Comparison of ENCODE assay signal across 9 mouse cellular contexts in the genomic region with DNA sequence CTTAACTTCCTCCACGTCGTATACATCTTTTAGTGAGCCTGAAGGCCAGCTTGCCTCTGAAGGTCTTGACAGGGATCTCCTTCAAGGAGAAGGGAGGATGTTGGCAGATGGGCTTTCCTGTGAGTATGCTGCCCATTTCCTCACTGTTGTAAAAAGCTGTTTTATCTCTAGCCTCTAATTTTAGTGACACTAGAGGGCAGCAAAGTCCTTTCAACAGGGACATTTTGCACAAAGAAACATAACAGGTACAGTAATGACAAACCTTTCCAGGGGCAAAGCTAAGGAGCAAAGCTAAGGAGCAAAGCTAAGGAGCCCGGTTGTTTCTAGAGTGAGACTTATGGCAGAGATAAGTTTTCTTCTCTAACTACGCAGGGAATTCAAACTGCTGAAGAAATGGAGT. TPM values are rescaled to one million over a fixed set of nuclear protein-coding genes. Genes with fewer than 3 reads are reported as not detected.
A peak's percentile ranks its signal among the peaks of the same experiment; 100 is the strongest.
DNase-seq lines count a peak whose midpoint lies in the region; ATAC-seq and TF ChIP-seq lines count a peak whose summit lies in the region.
"Had no signal": no experiment of that assay in that cellular context is flagged by ENCODE, and none has a peak within 500 bp of the region (broad histone marks: within the 10 kb centered on the region; RNA-seq: fewer than 3 reads in every experiment).

No protein-coding gene starts in this region.

- H3K27ac ChIP-seq in left cerebral cortex, adult 2 months = no peak overlapping the region

- peak; percentile 73 for TF ChIP-seq CTCF in left cerebral cortex, adult 2 months (IDR thresholded peaks at IDR 0.05)

- no peak for ATAC-seq in CD4-positive, CD25-positive, alpha-beta regulatory T cell, adult 4 months
- ATAC-seq in inflammation-experienced regulatory T-cells, adult 6 months = no peak

- intact Hi-C loops in left cerebral cortex, adult 2 months (cut with DNase I) = loop anchor here (5.0 kb wide), 2 partner anchors 1949 to 1969 kb away; no protein-coding TSS in a partner anchor

- H3K4me3 ChIP-seq in left cerebral cortex, adult 2 months = no peak overlapping the region
- H3K4me3 ChIP-seq: megakaryocyte, embryonic 14.5 days had no signal

- DNase-seq in CD4-positive, CD25-positive, alpha-beta regulatory T cell, adult 2 months (ENCODE audit: low read depth, low spot score) = peak; percentile 35
- peak in 1 of 2 experiments; percentile 14 for DNase-seq in left cerebral cortex, adult 2 months (ENCODE audit: extremely low spot score in 1 of 2, low spot score in 2 of 2)
- no peak for DNase-seq in left cerebral cortex, adult 8-10 months (ENCODE audit: low spot score in 2 of 2)
- peak; percentile 28 for DNase-seq in c-Kit-positive CD71-negative TER-119-negative erythroid progenitor cells, embryonic 14.5 days (ENCODE audit: low read depth)
- peak; percentile 14 to 47 for DNase-seq in layer of hippocampus, postnatal 10 days (ENCODE audit: low spot score in 2 of 2)
- DNase-seq in spleen, adult 12 weeks (ENCODE audit: low spot score) = no peak

RNA-seq across cellular contexts. Expression of a gene that starts 59.0 kb away (rescaled TPM):
- polyA plus RNA-seq in CD4-positive, CD25-positive, alpha-beta regulatory T cell, adult 4 months (2017; shearing (Covaris generic)) = 1 to 10 TPM; 3.6 to 4.0 TPM
- total RNA-seq in left cerebral cortex, adult 2 months (2021) = 10 to 100 TPM; 10.1 to 10.4 TPM
- total RNA-seq in left cerebral cortex, adult 8-10 months (2022) = 10 to 100 TPM in 3 of 4 experiments, 1 to 10 TPM in 1; 8.0 to 14.1 (median 12.2) TPM
- total RNA-seq in layer of hippocampus, postnatal 10 days (2021) = 1 to 10 TPM; 6.2 to 7.9 TPM
- 1 to 10 TPM; 3.4 to 5.4 (median 3.7) TPM for polyA plus RNA-seq in inflammation-experienced regulatory T-cells, adult 6 months (2017; shearing (Covaris generic))

Comparison
In these comparisons a context has a peak if more than half of its experiments do, and no peak if none do; other contexts are left out.
1. DNase-seq: peak in CD4-positive, CD25-positive, alpha-beta regulatory T cell, adult 2 months (single experiment), c-Kit-positive CD71-negative TER-119-negative erythroid progenitor cells, embryonic 14.5 days (single experiment) and layer of hippocampus, postnatal 10 days (2 of 2); none in left cerebral cortex, adult 8-10 months (0 of 2) and spleen, adult 12 weeks (single experiment).